Mouse (Mus musculus): ENCODE data around the gene Gm49322. TPM values are rescaled to one million over a fixed set of nuclear protein-coding genes. Genes with fewer than 3 reads are reported as not detected.
"Not testable (repeated sequence)": the region's sequence is repeated elsewhere in the genome, so short reads cannot be mapped to it uniquely, and the experiment has no call there.

Gm49322 gene
- total RNA-seq, 2 experiments from 2014 or later = 2.6 to 3.0 TPM

DNA sequence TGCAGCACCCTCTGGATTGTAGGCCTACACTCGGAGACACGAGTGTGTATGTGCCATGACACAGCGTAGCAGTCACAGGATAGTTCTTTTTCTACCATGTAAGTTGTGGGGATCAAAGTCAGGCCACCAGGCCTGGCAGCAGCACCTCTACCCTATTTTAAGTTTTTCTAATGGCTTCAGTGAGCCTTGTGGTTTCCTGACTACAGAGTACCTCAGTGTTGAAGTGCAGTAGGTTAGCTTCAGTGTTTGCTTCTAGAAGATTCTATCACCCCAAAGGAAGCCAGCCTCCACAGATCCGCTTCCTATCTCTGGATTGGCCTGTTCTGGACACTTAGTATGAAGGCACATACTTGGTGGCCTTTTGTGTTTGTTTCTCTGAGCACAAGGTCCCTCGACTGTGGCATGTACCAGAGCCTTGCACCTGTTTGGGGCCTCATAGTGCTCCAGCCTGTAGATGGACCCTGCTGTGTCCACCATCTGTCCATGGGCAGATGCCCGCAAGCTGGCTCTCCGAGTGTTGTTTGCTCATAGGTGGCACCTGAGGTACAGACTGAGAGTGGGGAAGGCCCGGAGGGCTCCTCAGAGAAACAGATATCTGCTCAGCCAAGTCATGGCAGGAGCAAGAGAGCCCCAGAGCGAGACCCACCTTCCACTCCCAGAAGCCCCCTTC is 4.4 kb downstream of the Gm49322 start:
- peak in 1 of 2 experiments; percentile 16 for DNase-seq (ENCODE audit: low spot score in 2 of 2)

GRCm38 (mm10) chr10:80611024-80611423 is 5.2 kb downstream of the Gm49322 start:
- peak in 1 of 2 experiments; percentile 66 for DNase-seq (ENCODE audit: low spot score in 2 of 2)

DNA sequence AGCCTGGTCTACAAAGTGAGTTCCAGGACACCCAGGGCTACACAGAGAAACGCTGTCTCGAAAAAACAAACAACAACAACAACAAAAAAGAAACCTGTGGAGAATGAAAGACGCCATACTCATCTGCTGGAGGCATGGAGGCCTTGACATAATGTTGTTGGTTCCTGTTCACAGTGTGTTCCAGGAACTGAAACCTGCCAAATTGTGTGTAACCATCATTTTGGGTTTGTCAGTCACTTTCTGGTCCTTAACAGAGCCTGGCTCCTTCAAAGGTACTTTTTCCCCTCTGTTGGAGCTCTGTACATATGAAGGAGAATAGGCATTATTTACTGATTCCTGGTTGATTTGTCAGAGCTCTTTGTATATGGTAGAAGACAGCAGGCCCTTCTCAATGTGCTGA is 6.1 kb downstream of the Gm49322 start:
- DNase-seq (ENCODE audit: low spot score in 2 of 2) = no peak

GRCm38 (mm10) chr10:80613821-80614220 is 8.0 kb downstream of the Gm49322 start:
- DNase-seq (ENCODE audit: low spot score in 2 of 2) = no peak

GRCm38 (mm10) chr10:80614351-80614750 is 8.5 kb downstream of the Gm49322 start:
- DNase-seq (ENCODE audit: low spot score in 2 of 2) = peak in 1 of 2 experiments; percentile 16

DNA sequence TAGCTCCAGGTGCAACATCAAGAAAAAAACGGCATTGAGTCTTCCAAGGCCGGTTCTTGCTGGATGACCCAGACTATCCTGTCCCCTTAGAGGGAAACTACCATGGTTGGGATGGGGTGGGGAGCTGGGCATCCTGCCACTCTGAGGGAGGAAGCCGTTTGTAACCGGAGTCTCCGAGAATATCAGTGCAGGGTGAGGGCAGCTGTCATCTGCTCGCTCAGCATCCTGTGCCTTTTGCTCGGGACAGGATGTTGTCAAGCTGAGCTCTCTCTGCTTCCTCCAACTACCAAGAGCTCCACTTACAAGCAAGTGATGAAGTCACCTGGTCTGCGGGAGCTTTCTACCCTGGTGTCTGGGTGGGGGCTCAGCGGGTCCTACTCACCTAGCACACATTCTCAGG is 12.4 kb downstream of the Gm49322 start:
- no peak for DNase-seq (ENCODE audit: low spot score in 2 of 2)

GRCm38 (mm10) chr10:80619465-80620244 is 13.8 kb downstream of the Gm49322 start:
- DNase-seq (ENCODE audit: low spot score in 2 of 2) = no peak

DNA sequence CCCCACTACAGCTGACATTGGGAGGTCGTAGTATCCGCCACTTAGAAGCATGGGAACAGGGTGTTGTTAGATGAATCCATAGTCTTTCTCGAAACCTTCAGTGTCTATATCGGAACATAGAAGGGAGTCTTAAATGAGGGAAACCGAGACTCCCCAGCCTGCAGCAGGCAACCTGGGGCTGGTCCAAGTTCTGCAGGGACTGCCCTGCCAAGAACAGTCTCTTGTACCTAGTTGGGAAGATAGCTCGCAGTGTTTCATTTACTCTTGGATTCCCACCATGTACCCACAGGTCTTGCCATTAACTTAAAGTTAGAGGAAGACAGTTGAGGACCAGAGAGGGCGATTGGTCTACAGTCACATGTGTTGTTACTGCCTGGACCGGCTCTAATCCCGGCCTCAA is 14.5 kb downstream of the Gm49322 start:
- no peak for DNase-seq (ENCODE audit: low spot score in 2 of 2)

DNA sequence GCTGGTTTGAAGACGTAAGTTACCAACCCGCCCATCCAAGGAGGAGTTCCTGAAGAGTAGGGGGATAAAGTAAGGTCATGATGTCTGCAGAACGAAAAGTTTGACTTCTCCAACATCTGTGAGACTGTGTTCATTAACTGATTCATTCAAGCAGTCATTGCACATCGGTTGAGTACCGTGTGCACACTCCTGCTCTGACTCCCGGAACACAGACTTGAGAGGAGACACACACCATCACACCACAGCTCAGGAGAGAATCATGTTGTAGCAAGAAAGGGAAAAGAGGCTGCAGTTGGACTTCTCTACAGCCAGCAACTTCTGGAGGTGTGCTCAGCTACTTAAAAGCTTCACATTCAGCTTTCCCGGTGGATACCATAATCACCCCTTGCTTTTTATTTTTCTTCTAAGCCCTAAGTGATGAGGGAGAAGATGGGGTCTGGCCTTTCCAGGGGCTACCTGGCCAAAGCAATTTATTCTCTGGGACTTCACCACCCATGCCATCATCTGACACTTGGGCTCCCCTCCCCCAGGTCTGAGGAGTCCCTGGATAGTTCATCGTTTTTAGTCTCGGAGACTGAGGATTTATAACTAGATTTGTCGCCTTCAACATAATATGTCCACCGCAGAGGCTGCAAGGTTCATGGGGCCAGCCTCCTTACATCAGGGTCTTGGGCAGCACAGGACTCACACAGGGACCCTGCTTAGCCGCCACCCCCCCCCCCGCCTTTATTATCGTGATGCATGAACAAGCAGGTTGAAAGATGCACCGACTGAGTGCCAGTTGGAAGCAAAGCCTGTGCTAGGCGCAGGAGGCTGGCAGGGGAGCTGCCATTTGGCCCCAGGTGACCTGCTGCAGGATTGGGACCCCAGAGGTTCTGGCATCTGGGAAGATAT is 15.2 kb downstream of the Gm49322 start:
- no peak for DNase-seq (ENCODE audit: low spot score in 2 of 2)

- no peak for DNase-seq (ENCODE audit: low spot score in 2 of 2)
Observed at GRCm38 (mm10) chr10:80621690-80621939, 15.8 kb downstream of the Gm49322 start.

GRCm38 (mm10) chr10:80621940-80622660 is 16.3 kb downstream of the Gm49322 start:
- DNase-seq (ENCODE audit: low spot score in 2 of 2) = peak; percentile 99 to 100

- DNase-seq (ENCODE audit: low spot score in 2 of 2) = peak in 1 of 2 experiments; percentile 54
Observed at GRCm38 (mm10) chr10:80622661-80623456, 17.0 kb downstream of the Gm49322 start, which contains the start of gene Csnk1g2. Gene Csnk1g2, plus strand, starts transcription at chr10:80622838.

- peak; percentile 40 to 62 for DNase-seq (ENCODE audit: low spot score in 2 of 2)
Observed at GRCm38 (mm10) chr10:80623457-80624191, 17.8 kb downstream of the Gm49322 start.

- no peak for DNase-seq (ENCODE audit: low spot score in 2 of 2)
Observed at GRCm38 (mm10) chr10:80625764-80626163, 19.9 kb downstream of the Gm49322 start.

- DNase-seq (ENCODE audit: low spot score in 2 of 2) = no peak
Observed at GRCm38 (mm10) chr10:80627685-80628084, 21.9 kb downstream of the Gm49322 start.

DNA sequence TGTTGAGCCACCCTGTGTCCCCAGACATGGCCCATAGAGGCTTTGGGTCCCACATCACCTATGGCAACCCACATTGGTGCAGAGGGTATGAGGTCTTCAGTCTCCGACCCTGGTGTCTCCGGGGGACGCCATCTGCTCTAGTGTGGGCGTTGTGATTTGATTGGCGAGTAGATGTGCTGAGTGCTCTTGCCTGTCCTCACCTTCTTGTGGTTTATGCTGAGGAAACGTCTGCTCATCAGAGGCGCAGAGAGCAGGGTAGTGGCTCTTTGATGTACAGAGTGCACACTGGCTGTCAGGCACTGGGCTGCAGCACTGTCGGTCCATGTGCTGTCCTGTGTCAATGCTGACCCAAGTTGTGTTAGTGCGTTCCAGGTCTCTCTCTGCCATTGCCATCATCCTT is 23.1 kb downstream of the Gm49322 start:
- no peak for DNase-seq (ENCODE audit: low spot score in 2 of 2)

- no peak for DNase-seq (ENCODE audit: low spot score in 2 of 2)
Observed at GRCm38 (mm10) chr10:80635345-80635744, 29.5 kb downstream of the Gm49322 start.

- no peak for DNase-seq (ENCODE audit: low spot score in 2 of 2)
Observed at GRCm38 (mm10) chr10:80646936-80647335, 41.1 kb downstream of the Gm49322 start.

- not testable (repeated sequence) for DNase-seq (ENCODE audit: low spot score in 2 of 2)
Observed at GRCm38 (mm10) chr10:80649910-80650309, 44.1 kb downstream of the Gm49322 start.
